Mouse (Mus musculus) heart, embryonic 10.5 days (tissue): ENCODE results near the gene Hmga1b. TPM values are rescaled to one million over a fixed set of nuclear protein-coding genes. Genes with fewer than 3 reads are reported as not detected.
"Not testable (repeated sequence)": the region's sequence is repeated elsewhere in the genome, so short reads cannot be mapped to it uniquely, and the experiment has no call there.

Experiments
- DNase-seq: peaks from one replicate; pipeline ENCODE4 v3.0.0-alpha.2; 2017; ENCODE audit warnings: low spot score
- H3K27ac ChIP-seq: fragments of 300-500 bp; sonication (generic); 2 replicates; pipeline ENCODE4 v1.5.1; 2016; ENCODE audit warnings: mild to moderate bottlenecking
- H3K27me3 ChIP-seq: fragments of 300-500 bp; sonication (generic); 2 replicates; pipeline ENCODE4 v1.6.1; 2016; ENCODE audit warnings: mild to moderate bottlenecking; ENCODE audit not compliant: poor library complexity, insufficient read depth, severe bottlenecking
- H3K36me3 ChIP-seq: fragments of 300-500 bp; sonication (generic); 2 replicates; pipeline ENCODE4 v1.6.1; 2016; ENCODE audit warnings: mild to moderate bottlenecking, moderate library complexity
- H3K4me1 ChIP-seq: fragments of 300-500 bp; sonication (generic); 2 replicates; pipeline ENCODE4 v1.6.1; 2016; ENCODE audit warnings: mild to moderate bottlenecking
- H3K4me3 ChIP-seq: fragments of 300-500 bp; sonication (generic); 2 replicates; pipeline ENCODE4 v1.5.1; 2016; ENCODE audit warnings: mild to moderate bottlenecking, moderate library complexity
- H3K9me3 ChIP-seq: fragments of 300-500 bp; sonication (generic); 2 replicates; pipeline ENCODE4 v1.6.1; 2016; ENCODE audit warnings: mild to moderate bottlenecking, moderate library complexity
- WGBS: fragments of 180-500 bp; shearing (Covaris S2); methylation state at CpG from one replicate; pipeline ENCODE4 v1.1.7; 2016; 5-methylcytosine and 5-hydroxymethylcytosine counted together
- polyA plus RNA-seq: library from polyadenylated mRNA; unstranded; fragments of >200 nt; fragmentation: Nextera tagmentation; extraction: Ambion mirVana; gene quantifications from 2 replicates; pipeline ENCODE4 v1.2.1, GENCODE M21; 2016

Hmga1b gene
- 6.4 and 7.7 TPM in 2 replicates for polyA plus RNA-seq

- not testable (repeated sequence) for H3K36me3 ChIP-seq, DNase-seq, H3K4me1 ChIP-seq
- Histone ChIP-seq H3K4me3 (peak within 1 kb of the TSS; percentile 36), H3K27me3 (peaks cover 38% of the 10 kb centered on the region), H3K9me3 (peaks cover 13% of the 10 kb centered on the region), H3K27ac (peak within 1 kb of the TSS; percentile 44; the same call in 1 of the 2 replicates)
- WGBS = 12% methylated on average over 14 of the region's 14 CpGs
These were observed at the start of gene Hmga1b for GRCm38 (mm10) chr11:120762672-120763041. TSS of gene Hmga1b (plus strand) at chr11:120762794.

DNA sequence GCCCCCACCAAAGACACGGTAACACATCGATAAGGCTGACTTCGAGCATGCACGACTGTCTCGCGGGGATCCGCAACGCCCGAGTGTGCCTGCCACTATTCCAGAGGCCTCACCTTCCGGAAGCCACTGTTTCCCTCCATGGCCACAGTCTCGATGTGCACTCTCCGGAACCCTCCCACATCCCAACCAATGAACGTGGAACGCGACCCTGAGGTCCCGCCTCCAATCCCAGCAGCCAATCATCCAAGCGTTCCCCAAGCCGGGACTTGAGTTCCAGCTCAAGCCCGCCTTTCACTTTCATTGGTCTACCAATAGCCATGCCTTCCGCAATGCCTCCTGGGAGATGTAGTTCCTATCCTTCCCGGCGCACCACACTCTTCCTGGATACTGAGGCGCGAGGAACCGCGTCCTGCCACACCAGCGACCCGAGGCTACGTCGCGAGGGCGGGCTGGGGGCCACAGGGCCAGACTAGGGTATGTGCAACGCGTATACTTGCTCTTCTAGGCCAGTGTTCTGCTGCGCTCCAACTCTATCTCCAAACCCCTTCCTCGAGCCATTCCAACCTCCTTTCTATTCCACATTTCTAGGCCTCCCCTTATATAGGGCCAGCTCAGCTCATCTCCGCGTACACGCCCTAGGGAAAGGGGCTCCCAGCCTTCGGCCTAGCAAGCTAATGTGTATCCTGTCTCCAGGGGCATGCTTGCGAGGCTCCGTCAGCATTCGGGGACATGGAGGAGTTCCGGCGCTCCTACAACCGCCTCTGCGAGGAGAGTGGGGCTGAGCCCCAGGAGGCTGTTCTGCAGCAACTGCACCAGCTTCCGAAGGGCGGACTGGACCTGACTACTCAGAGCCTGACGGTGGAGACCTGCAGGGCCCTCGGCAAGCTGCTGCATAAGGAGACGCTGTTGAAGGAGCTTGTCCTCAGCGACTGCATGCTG is 48.7 kb upstream of the Hmga1b start, which contains the start of the genes Cenpx and Lrrc45:
Gene Cenpx (minus strand): TSS at position 159 of the 939 bp plus-strand sequence.
Gene Lrrc45 (plus strand): TSS at position 346 of the 939 bp plus-strand sequence.
- Histone ChIP-seq H3K9me3 (no peaks in the 10 kb centered on the region), H3K27me3 (peaks cover 14% of the 10 kb centered on the region; the same call in 1 of the 2 replicates), H3K4me3 (peak within 1 kb of the TSS; percentile 75), H3K36me3 (peaks cover 57% of the 10 kb centered on the region), H3K4me1 (peaks cover 36% of the 10 kb centered on the region), H3K27ac (peak within 1 kb of the TSS; percentile 85)
- DNase-seq = peak; percentile 100
- WGBS = 3% methylated on average over 53 of the region's 53 CpGs

- WGBS = 42% methylated on average over 10 of the region's 10 CpGs
- H3K36me3 ChIP-seq = peaks cover 56% of the 10 kb centered on the region
- DNase-seq = no peak
- peaks cover 18% of the 10 kb centered on the region; the same call in 1 of the 2 replicates for H3K27me3 ChIP-seq
- H3K9me3 ChIP-seq = no peaks in the 10 kb centered on the region
- H3K4me1 ChIP-seq = peaks cover 35% of the 10 kb centered on the region
- H3K27ac ChIP-seq = peak overlapping the region; percentile 85
- H3K4me3 ChIP-seq = peak overlapping the region; percentile 75
These were observed 48.0 kb upstream of the Hmga1b start for GRCm38 (mm10) chr11:120714546-120714945.

- WGBS = 86% methylated on average over 9 of the region's 9 CpGs
- Histone ChIP-seq H3K4me3 (peak overlapping the region; percentile 75; the same call in 1 of the 2 replicates), H3K27ac (no peak overlapping the region), H3K27me3 (peaks cover 24% of the 10 kb centered on the region), H3K4me1 (peaks cover 35% of the 10 kb centered on the region), H3K9me3 (no peaks in the 10 kb centered on the region), H3K36me3 (peaks cover 56% of the 10 kb centered on the region)
- DNase-seq = no peak
These were observed 47.5 kb upstream of the Hmga1b start for GRCm38 (mm10) chr11:120715131-120715530.

- no peak overlapping the region for H3K4me3 ChIP-seq
These were observed 43.4 kb upstream of the Hmga1b start for GRCm38 (mm10) chr11:120719242-120719641.

GRCm38 (mm10) chr11:120719841-120720376 is 42.7 kb upstream of the Hmga1b start:
- WGBS = 91% methylated on average over 13 of the region's 13 CpGs
- H3K4me3 ChIP-seq = peak overlapping the region; percentile 13; the same call in 1 of the 2 replicates

More at GRCm38 (mm10) chr11:120719242-120719641, 43.4 kb upstream of the Hmga1b start:
- WGBS = 83% methylated on average over 9 of the region's 9 CpGs
- H3K36me3 ChIP-seq = peaks cover 49% of the 10 kb centered on the region
- no peak for DNase-seq
- H3K9me3 ChIP-seq = no peaks in the 10 kb centered on the region
- peaks cover 61% of the 10 kb centered on the region for H3K27me3 ChIP-seq
- no peak overlapping the region for H3K27ac ChIP-seq
- H3K4me1 ChIP-seq = peaks cover 36% of the 10 kb centered on the region

DNA sequence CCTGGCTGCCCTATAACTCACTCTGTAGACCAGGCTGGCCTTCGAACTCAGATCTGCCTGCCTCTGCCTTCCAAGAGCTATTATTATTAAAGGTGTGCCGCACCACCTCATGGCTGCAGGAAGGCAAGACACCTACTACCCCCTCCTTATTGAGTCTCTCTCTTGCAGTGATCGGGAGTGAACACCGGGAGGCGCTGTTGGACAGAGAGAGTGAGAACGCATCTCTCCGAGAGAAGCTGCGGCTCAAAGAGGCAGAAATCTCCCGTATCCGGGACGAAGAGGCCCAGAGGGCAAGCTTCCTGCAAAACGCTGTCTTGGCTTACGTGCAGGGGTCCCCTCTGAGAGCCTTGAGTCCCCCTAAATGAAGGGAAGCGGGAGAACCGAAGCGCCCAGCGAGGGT is 42.1 kb upstream of the Hmga1b start:
- Histone ChIP-seq H3K4me3 (peak overlapping the region; percentile 66), H3K9me3 (no peaks in the 10 kb centered on the region), H3K27ac (peak overlapping the region; percentile 19), H3K36me3 (peaks cover 45% of the 10 kb centered on the region), H3K27me3 (peaks cover 71% of the 10 kb centered on the region), H3K4me1 (peaks cover 25% of the 10 kb centered on the region)
- peak; percentile 93 for DNase-seq
- WGBS = 10% methylated on average over 17 of the region's 17 CpGs

More at GRCm38 (mm10) chr11:120719841-120720376, 42.7 kb upstream of the Hmga1b start:
- DNase-seq = no peak
- Histone ChIP-seq H3K27me3 (peaks cover 66% of the 10 kb centered on the region), H3K9me3 (no peaks in the 10 kb centered on the region), H3K4me1 (peaks cover 29% of the 10 kb centered on the region), H3K36me3 (peaks cover 49% of the 10 kb centered on the region), H3K27ac (no peak overlapping the region)

DNA sequence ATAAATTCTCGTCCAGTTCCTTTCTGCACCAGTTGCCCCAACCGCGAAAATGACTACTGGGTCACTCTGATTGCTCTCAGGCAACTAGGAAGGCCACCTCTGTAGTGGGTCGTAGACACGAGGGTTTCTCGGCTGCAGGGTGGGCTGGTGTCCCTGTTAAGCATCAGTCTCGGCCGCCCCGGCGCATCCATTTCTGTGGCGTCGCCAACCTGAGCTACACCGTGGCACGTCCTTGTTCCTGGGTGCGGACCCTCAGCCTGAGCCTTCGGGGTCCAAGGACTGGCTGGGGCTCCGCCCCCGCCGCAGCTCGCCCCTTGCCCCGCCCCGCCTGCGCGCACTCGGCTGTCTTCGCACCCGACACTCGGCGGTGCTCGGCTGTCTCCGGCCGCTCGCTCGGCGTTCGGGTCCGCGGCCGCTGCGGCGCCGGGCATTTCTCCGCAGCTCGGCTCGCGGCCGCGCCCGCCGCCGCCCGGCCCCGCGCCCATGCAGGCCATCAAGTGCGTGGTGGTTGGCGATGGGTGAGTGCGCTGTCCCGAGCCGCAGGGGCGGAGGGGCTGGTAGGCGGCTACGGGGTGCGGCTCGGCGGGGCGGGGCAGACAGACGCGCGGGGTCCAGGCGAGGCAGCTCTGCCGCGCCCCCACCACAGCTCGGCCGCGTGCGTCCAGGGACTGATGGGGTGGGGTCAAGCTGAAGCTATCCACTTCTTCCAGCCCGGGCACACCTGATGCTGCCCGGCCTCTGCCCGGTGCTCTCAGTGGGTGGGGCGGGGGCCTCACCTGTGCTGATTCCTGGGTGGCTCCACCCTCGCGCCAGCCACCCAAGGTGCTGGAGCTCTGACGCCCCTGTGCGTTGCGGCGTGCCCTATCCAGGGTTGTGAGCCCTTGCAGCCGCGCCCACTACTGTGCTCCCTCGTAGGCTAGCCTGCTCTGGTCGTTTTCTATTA is 41.2 kb upstream of the Hmga1b start, which contains the start of gene Rac3:
Gene Rac3 (plus strand): TSS at position 347 of the 943 bp plus-strand sequence.
- peaks cover 29% of the 10 kb centered on the region for H3K4me1 ChIP-seq
- WGBS = under 1% methylated on average over 90 of the region's 90 CpGs
- peaks cover 37% of the 10 kb centered on the region for H3K36me3 ChIP-seq
- peaks cover 81% of the 10 kb centered on the region for H3K27me3 ChIP-seq
- DNase-seq = no peak
- H3K9me3 ChIP-seq = no peaks in the 10 kb centered on the region
- peak within 1 kb of the TSS; percentile 66 for H3K4me3 ChIP-seq
- peak within 1 kb of the TSS; percentile 72 for H3K27ac ChIP-seq

- peak overlapping the region; percentile 66 for H3K4me3 ChIP-seq
- H3K36me3 ChIP-seq = peaks cover 32% of the 10 kb centered on the region
- H3K27ac ChIP-seq = peak overlapping the region; percentile 72; the same call in 1 of the 2 replicates
- 22% methylated on average over 21 of the region's 21 CpGs for WGBS
- DNase-seq = no peak
- peaks cover 36% of the 10 kb centered on the region for H3K4me1 ChIP-seq
- H3K9me3 ChIP-seq = no peaks in the 10 kb centered on the region
- H3K27me3 ChIP-seq = peaks cover 84% of the 10 kb centered on the region
These were observed 40.4 kb upstream of the Hmga1b start for GRCm38 (mm10) chr11:120722067-120722630.

DNA sequence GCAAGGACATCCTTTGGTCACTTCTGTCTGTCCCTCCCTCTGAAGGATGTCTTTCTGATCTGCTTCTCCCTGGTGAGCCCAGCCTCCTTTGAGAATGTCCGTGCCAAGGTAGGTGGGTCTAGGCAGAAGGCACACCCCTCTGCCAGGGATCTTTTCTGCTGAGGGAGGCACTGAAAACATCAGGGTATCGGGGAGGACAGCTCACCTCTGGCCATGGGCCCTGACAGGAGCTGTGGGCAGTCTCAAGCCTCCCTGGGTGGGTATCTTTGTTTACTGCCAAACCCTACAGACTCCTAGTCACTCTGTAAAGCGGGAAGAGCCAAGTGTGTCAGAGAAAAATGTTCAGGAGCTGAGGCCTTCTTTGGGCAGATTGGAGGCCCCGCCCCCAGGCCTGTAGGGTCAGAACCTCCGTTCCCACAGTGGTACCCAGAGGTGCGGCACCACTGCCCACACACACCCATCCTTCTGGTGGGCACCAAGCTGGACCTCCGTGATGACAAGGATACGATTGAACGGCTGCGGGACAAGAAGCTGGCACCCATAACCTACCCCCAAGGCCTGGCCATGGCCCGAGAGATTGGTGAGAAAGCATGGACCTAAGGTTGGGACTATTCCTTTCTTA is 39.7 kb upstream of the Hmga1b start:
- Histone ChIP-seq H3K27me3 (peaks cover 82% of the 10 kb centered on the region), H3K4me3 (no peak overlapping the region), H3K9me3 (no peaks in the 10 kb centered on the region), H3K4me1 (peaks cover 36% of the 10 kb centered on the region), H3K36me3 (peaks cover 24% of the 10 kb centered on the region), H3K27ac (no peak overlapping the region)
- DNase-seq = no peak
- 82% methylated on average over 11 of the region's 11 CpGs for WGBS

- H3K4me1 ChIP-seq = peaks cover 34% of the 10 kb centered on the region
- H3K36me3 ChIP-seq = peaks cover 18% of the 10 kb centered on the region
- WGBS = 81% methylated on average over 7 of the region's 7 CpGs
- H3K4me3 ChIP-seq = no peak overlapping the region
- no peak for DNase-seq
- H3K9me3 ChIP-seq = no peaks in the 10 kb centered on the region
- H3K27ac ChIP-seq = no peak overlapping the region
- peaks cover 82% of the 10 kb centered on the region for H3K27me3 ChIP-seq
These were observed 39.1 kb upstream of the Hmga1b start for GRCm38 (mm10) chr11:120723509-120723908.
